Mouse (Mus musculus) cerebellum, adult 9-10 months (tissue): ENCODE results near the gene Acp6.
"Not testable (repeated sequence)": the region's sequence is repeated elsewhere in the genome, so short reads cannot be mapped to it uniquely, and the experiment has no call there.

Source experiments
- DNase-seq: peaks from one replicate; pipeline ENCODE4 v3.0.0; 2022

Acp6 gene

DNA sequence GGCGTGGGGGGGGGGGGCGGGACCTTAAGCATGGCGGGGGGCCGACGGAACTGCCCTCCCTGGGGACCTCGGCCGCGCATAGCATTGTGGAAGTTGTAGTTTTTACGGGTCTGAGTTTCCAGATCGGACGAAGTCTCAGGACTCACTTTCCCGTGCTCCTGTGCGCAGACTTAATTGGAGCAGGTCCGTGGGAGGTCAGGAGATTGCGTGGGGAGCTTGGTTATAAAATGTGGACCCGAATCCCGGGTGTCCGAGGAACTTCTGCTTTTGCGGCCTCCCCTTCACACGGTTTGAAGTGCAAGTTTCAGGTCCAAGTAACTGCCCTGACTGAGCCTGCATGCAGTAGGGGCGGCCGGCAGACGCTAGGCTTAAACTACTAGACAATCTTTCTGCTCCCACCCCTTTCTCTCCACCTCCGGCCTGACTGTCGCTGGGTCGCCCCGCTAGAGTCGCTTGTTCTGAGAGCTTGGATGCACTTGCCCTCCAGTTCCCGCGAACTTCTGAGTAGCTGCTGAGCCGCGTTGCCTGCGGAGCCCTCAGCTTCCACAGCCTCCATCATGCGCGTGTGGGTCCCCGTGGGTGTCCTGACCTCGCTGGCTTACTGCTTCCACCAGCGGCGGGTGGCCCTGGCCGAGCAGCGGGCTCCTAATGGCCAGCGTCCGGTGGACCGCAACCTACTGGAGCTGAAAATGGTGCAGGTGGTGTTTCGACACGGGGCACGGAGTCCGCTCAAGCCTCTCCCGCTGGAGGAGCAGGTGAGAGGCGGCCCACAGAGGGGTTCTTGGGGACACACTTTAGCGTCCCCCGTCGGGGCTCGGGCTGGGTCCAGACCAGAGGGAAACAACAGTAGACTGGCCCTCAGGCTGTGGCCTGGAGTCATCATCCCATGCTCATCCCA, at the start of gene Acp6:
Gene Acp6 (plus strand): TSS at position 167 of the 898 bp plus-strand sequence.
- peak; percentile 91 for DNase-seq

DNA sequence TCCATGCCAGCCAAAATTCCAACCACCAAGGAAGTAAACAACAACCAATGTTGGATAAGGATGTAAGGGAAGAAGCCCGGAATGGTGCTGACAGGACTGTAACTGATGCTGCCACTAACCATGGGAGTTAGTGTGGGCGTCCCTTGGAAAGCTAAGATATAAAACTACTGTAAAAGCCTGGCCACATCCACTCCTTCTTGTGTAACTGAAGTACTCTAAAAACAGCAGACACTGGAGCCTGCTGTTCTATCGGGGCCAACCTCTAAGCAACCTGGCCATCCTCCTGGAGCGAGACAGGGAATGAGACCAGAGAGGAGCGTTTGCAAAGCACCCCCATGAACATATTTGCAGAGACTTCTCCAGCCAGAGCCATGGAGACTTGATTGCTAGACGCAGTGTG, 41.1 kb upstream of the Acp6 start:
- DNase-seq, result no peak

DNA sequence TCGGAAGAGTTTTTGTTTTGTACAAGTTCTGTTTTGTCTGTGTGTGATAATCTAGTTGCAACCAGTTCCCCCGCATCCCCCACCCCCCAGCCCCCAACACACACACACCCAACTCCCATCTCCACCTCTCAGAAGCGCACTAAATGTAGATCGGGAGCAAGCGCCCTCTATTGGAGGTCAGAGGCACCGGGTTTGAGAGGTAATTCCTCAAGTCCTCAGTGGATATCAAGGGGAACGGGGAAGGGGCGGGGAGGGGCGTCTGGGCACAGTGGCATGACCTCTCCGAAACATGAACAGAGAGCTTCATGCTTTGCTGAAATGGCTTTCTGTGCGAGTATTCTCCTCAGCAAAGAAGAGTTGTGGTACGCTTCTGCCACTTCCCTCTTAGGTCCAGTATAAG, 40.3 kb upstream of the Acp6 start:
- no peak for DNase-seq

DNA sequence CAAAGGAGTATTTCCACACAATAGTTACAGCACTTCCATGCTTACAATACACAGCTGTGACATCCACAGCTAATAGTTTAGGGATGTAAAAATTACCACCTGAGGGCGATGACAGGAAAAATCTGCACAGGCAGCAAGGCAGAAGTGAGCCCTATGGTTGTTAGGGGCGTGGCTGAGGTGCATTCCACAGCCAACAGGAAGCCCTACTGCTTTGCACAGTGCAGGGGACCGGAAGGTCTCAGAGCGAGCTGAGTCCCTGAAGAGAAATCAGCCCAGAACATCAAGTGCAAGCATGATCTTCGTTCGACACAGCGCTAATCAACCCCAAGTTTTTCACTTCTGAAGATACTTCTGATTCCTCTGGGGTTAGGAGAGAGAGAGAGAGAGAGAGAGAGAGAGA, 34.4 kb upstream of the Acp6 start:
- DNase-seq, result no peak

DNA sequence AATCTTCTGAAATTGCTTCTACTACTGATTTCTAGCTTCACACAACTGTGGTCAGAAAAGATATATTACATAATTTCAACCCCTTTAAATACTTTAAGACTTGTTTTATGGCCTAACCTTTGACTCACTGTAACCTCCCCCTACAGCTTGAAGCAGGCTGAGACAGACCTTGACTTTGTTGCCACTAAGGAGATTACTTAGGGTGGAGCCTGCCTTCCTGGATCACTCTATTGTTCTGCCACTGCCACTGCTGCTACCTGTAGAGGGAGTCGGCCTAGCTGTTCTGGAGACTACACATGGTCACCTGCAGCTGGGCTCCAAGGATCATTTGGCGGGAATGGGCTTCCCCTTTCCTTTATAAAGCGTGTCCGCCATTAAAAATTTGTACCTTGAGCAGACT, 29.2 kb upstream of the Acp6 start:
- no peak for DNase-seq

DNA sequence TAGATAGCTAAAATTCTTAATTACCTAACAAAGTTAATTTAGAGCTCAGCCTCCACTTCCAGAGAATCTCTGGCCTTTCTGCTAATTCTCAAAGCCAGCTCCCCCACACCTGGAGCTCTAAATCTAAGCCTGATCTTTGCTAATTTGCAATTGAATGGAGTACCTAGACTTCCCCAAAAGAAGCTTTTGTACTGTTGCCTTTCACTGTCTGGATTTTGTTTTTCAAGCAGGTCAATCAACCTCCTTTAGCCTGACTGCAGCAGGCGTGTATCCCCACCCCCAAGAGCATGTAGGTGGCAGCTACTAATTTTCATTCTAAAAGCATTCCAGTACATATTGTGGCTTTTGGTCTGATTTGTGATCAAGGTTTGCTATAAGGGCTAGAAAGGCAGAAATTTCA, 20.9 kb upstream of the Acp6 start:
- not testable (repeated sequence) for DNase-seq

DNA sequence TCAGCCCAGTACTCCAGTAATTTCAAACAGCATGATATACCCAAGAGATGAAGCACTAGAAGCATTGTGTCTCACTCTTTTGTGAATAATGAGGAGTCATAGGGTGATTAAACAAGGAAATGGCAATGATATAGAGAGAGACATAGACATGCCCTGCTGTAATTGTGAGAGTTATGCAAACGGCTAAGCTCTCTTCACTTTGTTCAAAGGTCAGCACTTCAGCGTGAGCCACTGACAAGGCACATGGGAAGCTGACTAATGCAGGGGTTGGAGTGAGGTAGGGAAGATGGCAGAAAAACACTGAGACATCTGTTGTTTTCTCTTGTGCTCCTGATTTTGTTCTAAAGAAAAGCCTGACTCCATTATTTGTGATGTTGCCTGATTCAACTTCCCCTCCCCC, 7.5 kb upstream of the Acp6 start:
- no peak for DNase-seq

DNA sequence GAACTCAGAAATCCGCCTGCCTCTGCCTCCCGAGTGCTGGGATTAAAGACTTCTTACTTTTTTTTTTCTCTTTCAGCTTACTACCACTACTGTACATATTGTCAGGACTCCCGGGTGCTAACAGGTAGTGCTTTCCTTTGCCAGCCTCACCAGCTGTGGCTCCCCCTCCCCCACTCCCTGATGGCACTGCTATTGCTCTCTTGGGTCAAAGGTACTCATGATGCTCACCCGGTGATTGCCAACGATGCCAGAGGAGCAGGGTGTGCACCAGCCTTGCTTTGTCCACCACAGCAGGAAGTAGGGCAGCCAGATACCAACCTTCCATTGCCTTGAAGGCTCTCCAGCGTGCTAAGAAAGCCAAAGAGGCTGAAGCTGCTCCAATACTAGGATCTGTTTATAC, 2.1 kb upstream of the Acp6 start:
- DNase-seq, result peak; percentile 36

DNA sequence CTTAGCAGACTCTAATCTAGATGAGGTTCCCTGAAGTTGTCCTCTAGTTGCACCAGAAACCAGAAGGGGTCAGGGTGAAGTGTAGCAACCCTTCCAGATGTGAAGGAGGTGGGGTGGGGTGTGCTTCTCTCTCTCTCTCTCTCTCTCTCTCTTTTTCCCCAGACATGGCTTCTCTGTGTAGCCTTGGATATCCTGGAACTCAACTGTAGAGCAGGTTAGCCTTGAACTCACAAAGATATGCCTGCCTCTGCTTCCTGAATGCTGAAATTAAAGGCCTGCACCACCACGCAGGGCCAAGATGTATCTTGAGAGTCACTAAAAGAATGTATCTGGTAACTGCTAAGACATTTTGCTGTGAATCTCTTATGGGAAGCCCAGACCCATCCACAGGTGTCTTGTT, 1.3 kb upstream of the Acp6 start:
- DNase-seq, result peak; percentile 43

DNA sequence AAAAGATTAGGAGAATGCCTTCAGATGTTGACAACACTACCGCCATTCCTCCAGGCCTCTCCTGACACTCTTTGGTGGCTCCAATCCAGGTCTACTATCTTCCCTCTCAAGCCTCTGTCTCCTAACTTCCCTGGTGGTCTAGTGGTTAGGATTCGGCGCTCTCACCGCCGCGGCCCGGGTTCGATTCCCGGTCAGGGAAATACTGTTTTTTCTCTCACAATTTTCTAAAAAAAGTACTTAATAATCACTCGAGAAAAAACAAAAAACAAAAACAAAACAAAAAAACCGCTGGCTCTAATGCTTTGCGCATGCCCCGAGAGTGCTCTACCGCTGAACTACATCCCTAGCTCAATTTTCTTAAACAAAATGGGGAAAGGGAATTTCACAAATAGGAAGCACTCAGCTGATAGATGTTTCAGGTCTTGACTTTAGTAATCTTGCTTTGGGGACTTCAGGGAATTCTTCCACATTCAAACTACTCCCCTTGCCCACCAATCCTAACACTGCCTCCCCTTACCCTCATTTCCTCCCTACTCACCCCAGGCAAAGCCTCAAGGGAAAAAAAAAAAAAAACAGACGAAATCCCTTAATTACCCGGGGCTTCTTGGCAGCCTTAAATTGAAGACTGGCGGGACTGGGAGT, 498 bp upstream of the Acp6 start:
- DNase-seq, result peak; percentile 93

DNA sequence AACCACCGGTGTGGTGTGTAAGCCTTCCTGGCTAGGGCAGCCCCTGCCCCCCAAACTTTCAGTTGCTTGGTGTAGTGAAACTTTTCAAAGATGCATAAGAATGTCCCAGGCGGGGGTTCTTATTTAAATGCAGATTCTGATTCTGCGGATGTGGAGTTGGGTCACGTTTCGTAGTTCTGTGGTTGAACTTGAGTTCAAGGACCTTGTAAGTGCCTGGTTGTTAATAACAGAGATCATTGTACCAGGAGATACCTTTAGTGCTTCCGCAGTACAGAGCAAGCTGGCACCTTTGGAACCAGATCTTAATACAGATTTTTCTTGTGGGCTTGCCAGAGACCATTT, 903 bp downstream of the Acp6 start:
- DNase-seq, result no peak

DNA sequence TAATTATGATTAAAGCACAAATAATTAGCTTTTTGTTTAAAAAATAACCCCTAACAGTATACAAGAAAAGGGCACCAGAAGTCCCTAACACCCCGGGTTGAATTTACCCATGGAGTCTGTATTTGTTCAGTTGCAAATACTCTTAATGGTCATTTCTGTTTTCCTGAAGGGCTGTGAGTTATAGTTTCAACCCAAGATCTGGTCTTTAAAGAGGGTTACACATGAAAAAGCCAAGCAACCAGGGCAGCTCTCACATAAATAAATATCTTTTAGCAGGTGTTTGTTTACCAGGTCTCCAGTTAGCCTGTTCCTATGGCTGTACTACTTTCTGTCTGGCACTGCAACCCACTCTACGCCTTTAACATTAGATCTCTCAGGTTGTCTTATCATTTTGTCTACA, 1.4 kb downstream of the Acp6 start:
- DNase-seq, result no peak

DNA sequence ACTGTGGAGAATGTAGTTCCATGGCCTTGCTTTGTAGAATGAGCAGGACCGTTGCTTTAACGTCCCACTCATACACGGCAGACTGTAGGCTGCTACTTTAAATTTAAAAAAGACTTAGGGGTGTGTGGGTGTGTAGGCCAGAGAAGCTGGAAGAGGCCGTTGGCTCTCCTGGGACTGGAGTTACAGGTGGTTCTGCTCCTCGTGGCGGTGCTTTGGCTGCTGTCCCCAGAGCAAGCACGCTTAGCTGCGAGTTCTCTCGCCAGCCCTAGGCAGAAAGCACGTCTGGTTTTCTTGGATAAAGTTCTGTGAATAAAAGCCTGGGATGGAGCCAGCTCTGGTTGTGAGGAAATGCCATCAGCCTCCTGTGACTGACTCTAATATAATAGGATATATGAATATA, 2.3 kb downstream of the Acp6 start:
- peak; percentile 31 for DNase-seq

DNA sequence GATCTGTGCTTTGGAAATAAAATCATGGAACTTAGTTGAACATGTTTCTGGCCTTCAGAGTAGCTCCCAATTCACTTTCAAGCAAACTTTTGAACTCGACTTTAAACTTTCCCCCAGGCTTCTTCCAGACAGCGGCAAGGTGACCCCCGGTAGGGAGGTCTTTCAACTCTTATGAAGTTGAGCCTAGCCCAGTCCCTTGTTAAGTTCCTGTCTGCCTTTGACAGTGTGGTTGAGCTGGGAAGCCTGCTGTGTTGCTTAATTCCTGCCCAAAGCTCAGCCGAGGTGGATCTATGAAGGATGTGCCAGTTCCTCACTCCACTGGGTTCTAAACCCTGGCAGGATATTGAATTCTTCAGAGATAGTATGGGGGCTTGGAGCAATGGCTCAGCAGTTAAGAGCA, 3.2 kb downstream of the Acp6 start:
- DNase-seq, result no peak

DNA sequence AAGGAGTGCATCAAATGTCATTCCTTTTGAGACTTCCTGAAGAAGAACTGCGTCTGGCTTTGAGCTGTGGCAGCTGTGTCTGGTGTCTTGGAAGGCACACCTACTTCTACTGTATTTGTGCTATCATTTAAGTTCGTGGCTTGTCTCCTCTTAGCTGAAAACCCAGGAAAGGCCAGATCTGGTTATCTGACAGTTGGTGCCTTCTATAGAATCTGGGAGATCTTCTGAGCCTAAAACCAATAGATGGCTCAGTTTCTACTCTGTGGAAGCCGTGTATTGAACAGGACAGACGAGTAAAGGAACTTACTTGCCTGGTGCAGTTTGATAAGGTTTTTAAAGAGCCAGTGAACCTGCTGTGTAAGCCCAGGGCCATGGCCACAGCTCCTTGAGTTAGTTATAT, 5.9 kb downstream of the Acp6 start:
- no peak for DNase-seq

DNA sequence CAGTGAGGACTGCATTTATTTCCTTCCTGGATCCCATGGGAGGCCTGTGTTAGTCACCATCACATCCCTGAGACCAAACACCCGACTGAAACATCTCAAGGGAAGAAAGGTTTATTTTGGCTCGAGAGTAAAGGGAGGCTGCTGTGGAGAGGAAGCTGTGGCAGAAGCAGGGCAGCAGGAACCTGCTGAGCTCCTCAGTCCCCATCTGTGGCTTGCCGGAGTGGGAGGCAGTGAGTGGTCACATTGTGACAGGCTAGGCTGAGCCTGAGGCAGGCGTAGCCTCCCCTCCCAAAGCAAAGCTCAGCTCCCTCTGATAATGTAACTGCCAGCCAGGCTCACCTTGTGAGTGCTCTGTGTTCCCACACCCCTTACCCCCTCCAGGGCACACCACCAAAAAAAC, 8.5 kb downstream of the Acp6 start:
- no peak for DNase-seq

DNA sequence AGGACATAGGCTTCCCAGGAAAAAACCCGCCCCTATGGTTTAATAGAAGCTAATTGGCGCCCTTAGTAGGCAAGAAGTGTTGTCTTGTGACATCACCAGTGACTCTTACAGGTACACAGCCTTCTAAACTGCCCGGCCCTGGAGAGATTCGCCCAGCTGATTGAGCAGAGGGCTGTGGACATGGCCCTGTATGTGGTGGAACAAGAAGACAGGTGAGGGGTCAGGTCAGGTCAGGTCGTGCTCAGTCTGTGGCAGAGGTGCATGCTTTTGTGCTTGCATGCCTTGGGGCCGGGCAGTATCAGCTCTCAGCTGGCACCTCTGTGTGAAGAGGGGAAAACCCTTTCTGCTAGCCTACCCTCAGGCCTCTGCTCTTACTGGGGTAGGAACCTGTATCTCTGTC, 13.0 kb downstream of the Acp6 start:
- no peak for DNase-seq

DNA sequence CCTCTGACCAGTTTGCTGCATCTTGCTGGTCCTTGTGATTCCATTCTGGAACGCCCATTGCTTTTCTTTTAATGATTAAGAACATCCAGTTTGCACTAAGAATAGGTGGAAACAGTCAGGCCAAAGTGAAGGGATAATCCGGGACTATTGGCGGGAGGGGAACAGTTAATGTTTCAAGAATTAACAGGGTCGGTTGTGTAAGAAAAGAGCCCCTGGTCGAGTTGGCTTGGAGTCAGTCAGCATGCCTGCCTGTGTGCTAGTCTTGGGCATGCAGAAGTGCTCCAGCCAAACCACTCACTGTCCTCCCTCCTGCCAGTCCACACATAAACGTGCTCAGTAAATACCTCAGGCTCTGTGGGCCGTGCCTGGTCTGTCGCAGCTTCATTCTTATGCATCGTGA, 13.7 kb downstream of the Acp6 start:
- no peak for DNase-seq

DNA sequence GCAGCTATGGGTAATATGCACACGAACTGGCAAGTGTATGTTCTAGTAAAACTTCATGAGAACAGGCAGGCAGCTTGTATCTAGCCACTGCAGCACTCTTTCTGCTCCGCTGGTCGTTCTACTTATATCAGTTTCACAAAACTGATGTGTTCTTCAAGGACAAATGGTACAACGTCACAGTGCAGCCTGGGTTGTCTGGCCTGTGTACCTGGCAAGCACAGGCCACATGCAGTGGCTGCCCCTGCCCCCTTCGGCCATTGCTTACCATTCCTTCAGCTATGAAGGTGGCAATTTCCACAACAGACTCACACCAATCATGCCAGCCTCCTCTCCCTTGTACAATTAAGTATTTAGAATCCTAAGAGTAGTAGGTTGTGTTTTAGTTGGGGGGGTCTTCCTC, 14.1 kb downstream of the Acp6 start:
- no peak for DNase-seq

DNA sequence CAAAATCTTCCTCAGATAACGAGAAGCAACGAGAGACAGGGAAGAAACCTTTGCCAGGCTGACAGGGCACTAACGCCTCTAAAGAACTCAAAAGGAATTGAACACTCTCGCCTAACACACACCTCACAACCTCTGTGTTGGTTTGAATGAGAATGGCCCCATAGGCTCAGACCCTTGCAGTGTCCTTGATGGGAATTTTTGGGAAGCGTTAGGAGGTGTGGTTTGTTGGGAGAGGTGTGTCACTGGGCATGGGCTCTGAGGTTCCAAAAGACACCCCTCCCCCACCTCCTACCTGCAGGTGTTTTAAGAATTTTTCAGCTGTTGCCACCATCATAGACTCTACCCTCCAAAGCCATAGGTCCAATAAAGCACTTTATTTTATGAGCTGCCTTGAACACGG, 20.3 kb downstream of the Acp6 start:
- no peak for DNase-seq

DNA sequence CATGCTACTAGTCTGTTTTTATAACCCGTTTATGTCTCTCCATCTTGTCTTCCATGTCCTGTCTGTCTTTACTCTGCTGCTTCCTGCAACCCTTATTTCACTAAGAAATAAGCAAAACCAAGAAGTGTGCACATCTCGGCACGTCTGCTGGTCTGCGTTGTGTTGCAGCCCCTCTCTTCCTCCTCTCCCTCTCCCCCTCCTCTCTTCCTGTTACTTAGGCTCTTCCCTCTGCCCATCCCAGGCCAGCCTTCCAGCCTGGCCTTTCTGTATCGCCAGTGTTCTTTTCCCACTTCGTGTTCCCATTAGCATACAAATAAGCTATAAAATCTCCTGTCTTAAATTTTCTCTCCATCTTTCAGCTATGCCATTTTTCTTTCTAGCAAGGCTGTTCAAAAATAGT, 21.9 kb downstream of the Acp6 start:
- DNase-seq, result no peak

DNA sequence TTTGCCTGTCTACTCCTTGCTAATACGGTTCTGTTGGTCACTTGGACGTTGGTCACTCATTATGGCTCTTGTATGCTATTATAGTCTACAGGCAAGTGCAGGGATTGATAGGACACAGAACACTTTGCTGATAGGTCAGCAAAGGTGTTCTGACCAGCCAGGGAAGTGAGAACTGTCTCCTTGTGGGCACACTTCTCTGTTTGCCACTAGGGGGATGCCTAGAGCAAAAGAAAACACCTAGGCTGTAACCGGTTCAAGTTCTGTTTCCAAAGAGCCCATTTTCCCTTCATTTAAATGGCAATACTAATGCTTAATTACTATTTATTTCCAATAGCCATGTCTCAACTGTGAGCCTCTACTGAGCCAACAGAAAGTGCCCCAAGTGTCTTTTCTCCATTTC, 25.2 kb downstream of the Acp6 start:
- DNase-seq, result peak; percentile 24

DNA sequence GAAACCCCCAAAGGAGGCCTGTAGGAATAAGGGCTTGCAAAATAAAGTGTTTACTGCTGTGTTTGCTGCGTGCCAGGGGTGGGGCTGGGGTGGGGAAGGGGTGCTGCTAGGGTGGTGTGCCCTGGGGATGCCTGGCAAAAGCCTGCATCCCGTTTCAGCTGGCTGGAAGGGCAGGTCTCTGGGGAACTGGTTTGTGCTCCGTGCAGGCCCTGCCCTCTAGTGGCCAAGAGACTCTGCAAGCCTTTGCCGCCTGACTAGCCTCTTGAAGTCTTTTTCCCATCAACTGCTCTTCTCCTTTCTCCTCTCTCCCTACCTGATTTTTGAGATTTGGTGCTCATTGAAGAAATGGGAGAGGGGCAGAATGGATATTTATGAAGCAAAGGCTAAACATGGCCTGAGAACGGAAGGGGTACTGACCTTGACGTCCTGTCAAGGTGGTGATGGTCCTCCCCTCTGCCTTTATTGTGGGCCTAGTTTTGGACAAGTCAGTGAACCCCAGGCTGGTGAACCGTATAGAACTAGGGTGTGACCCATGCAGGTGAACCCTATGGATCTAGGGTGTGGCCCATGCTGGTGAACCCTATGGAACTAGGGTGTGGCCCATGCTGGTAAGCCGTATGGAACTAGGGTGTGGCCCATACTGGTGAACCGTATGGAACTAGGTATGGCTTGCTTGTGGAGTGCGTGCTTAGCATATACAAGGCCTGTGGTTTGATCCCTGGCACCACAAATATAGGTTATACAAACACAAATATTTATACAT, 26.7 kb downstream of the Acp6 start:
- DNase-seq, result peak; percentile 67

DNA sequence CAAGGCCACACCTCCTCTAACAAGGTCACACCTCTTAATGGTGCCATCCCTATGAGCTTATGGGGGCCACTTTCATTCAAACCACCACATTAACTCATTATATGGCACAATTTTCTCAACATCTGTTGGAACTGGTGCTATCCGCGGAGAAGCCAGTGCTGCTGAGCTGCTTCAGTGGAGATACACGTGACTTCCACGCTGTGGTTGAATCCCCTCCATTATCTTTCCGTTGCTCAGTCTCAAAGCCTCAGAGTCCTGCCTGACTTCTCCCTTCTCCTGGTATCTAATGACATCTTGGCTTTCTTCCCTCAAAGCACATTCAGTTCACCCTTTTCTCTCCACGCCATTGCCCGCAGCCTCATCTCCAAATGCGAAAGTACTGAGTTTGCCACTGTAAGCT, 38.0 kb downstream of the Acp6 start:
- DNase-seq, result no peak
